Mouse (Mus musculus) spleen, adult 18-20 months (tissue): Measurements from ENCODE around the gene Rerg.

Experiments
- DNase-seq, 2 experiments: peaks; one replicate each; pipeline ENCODE4 v3.0.0; 2022; ENCODE audit warnings: mixed read lengths in 2 of 2

The Rerg gene

DNA sequence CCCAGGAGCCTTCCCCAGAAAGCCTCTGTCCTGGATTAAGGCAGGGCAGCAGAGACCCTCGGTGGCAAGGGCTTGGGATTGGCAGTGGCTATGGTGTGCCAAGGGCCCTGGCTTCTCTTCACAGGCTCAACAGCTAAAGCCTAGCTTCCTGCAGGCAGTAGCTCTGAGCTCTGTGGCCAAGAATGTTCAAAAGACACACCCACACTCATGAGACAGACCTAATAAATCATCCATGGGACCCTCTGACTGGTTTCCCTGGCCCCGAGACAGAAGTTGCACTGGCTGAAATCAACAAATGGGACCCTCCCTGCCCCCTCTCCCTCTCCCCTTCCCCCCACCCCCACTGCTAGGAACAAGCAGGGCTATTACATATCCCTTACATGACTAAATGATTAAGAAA lies 44.1 kb downstream of the Rerg start:
- DNase-seq: no peak

DNA sequence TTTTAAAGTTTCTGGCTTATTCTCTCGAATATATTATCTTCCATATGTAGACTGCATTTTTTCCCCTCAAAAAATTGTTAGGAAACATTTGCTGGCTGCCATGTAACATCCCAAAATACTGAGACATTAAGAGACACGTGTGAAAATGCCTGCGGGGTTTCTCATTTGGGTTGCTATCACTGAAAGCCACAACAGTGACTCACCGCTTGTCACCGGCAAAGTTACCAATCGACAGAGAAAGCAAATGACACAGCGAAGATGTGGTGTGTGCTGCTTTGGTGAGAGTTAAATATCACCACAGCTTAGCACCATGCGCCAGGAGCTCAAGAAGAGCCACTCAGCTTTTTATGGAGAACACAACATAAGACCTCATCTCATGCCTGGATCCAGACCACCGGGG lies 44.9 kb downstream of the Rerg start:
- DNase-seq: no peak

- no peak for DNase-seq
Observed at GRCm38 (mm10) chr6:137125006-137125405, 45.3 kb downstream of the Rerg start.

GRCm38 (mm10) chr6:137116849-137117473 lies 53.3 kb downstream of the Rerg start:
- DNase-seq: no peak

- no peak for DNase-seq
Observed at GRCm38 (mm10) chr6:137114859-137115258, 55.4 kb downstream of the Rerg start.

DNA sequence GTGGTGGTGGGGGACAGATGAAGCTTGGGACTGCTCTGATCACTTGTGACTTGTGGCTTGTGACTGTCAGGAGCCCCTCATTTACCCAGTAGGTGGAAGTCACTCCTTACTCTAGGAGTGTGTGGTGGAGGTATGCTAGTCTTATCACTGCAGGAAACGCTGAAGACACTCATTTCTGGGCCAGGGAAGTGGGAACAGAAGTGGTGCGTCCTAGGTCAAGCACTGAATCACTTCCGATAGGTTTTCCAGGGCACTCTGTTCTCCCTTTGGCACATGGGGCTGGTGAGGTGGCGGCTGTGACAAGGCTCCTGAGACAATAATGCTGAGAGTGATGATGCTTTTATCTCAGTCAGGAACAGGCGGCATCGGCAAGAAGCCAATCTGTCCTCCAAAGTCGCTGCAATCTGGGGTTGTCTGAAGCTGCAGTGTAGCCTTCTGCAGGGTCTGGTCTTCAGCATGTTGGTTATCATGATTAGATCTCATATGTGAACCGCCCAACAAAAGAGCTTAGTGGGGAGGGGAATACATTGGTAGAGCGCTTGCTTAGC lies 59.0 kb downstream of the Rerg start:
- DNase-seq: no peak

DNA sequence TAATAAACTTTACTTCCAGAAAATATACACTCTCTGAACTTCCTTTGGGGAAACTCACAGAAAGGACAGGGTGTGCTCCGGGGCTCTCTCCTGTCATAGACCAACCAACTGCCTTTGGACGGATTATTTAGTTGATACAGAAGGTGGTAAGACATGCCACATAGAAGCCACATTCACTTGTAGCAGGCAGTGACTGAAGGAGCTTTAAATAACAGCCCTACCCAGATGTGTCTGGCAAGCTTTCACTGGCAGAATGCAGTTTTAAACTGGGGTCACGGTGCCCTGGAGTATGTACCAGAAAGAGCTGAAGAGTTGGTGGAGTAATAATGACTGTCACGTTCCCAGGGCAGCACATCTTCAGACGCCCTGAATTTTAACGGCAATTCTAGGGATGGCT lies 59.5 kb downstream of the Rerg start:
- no peak for DNase-seq

DNA sequence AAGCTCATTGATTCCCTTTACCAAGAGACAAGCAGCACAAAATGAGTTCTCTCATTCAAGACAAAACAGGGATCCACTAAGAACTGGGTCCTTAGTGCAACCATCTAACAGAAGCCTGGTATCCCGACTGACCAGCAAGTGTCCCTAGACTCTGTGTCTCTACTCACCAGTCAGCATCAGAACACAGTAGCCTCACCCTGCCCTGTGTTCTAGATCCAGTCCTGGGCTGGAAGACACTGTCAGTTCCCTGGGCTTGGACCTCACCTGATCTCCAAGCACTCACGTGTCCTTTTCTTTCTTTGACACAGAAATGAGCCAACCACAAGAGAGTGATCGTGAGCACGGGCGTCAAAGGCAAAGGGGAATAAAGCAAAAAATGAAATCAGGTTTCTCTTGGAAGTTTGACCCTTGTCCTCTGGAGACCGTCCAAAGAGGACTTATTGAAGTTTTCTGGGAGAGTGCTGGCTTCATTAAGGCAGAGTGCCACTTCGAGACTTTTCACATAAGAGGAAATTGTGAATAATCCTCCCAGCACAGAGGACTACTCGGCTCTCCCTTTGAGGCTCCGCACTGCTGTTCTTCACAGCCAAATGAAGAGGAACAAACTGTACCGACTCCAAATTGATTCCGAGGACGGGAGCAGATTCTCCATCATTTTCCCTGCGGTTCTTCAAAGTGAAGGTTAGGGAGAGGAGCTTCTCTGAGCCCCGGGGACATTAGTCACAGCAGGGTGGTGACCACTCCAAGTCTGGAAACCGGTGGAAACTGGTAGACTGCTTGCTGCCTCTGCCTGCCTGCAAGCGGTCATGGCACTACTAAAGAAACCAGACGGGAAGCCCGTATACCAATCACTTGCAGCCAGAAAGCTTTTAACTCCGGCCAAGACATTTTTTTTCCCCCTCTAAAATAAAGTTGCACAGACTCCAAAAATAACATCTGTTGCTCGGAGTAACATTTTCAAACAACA lies 60.2 kb downstream of the Rerg start:
- DNase-seq: no peak

GRCm38 (mm10) chr6:137105285-137105684 lies 65.0 kb downstream of the Rerg start:
- no peak for DNase-seq

GRCm38 (mm10) chr6:137102662-137103179 lies 67.6 kb downstream of the Rerg start:
- DNase-seq: peak in 1 of 2 experiments; percentile 5

- no peak for DNase-seq
Observed at GRCm38 (mm10) chr6:137101886-137102661, 68.2 kb downstream of the Rerg start.

DNA sequence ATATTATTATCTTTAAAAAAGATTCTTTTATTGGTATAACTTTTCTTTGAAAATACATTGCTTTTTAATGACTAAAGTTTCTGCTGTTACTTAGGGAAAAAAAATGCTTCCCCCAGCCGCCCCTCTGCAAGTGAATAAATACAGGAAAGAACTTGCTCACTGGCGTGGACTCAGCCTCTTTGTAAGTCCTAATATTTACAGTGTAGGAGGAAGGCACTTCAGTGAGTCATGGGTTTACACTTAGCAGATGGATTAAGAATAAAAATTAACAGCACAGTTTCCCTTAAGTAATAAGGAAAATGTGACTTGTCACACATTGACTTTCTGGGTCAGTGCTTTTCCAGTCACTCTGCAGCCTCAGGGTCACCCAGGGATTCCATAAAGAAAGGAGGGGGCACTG lies 70.0 kb downstream of the Rerg start:
- DNase-seq: no peak

DNA sequence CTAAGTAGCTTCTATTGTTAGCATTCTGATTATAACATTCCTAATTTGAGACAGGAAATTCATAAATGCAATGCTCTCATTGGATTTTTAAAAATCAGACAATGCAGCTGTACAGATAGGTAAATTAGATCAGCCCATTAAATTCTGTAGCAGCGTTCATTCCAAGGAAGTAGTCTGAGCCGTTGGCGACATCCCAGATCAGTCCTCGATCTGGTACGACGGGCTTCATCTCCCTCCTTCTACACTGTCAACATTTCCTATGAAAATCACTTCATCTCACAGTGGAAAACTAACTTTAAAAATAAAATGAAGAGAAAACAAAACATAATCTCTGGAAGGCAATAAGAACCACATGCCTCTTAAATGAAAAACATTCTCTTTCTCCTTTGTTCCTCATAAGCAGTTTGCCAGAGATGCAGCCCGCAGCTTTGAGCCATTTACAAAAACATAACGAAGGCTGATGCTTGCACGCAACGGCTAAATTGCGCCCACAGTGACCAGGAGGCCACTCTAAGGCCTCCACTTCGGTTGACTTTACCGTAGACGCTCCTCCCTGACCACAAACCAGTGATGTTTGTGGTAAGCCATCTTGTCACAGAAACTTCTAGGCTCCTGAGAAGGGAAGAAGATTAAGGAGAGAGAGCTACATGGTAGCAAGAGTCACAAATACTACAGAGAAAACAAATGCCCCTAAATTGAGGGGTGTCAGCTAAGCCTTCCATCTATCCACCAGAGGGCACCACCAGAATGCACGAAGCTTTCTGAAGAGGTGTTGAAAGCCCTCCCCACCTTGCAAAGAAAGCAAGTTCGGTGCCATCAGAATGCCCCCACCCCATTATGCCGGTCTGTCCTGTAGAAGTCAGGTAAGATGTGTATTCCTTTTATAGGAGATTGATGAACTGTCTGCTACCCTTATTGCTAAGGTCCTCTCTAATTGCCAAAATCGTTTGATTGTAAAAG lies 71.8 kb downstream of the Rerg start:
- DNase-seq: peak in 1 of 2 experiments; percentile 30

- DNase-seq: no peak
Observed at GRCm38 (mm10) chr6:137094475-137094874, 75.8 kb downstream of the Rerg start.

DNA sequence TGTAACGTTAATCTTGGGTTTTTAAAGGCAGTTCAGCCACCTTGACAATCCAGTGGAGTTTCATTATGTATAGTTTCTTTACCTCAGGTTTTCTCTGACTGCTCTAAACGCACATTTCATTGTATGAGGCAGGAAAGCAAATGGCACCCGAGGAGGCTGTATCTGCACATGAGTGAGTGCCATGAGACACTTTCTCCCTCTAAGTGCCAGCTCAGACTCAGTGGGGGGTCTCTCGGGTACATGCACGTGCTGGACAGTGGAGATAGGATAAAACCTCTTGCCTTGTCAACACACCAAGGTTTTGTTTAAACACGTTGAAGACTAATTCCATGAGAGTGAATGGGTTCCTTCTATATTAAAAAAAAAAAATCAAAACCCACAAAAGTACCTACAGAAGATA lies 81.8 kb downstream of the Rerg start:
- DNase-seq: no peak

- DNase-seq: no peak
Observed at GRCm38 (mm10) chr6:137087956-137088355, 82.3 kb downstream of the Rerg start.

GRCm38 (mm10) chr6:137087470-137087869 lies 82.8 kb downstream of the Rerg start:
- no peak for DNase-seq

- DNase-seq: no peak
Observed at GRCm38 (mm10) chr6:137079701-137080100, 90.6 kb downstream of the Rerg start.

- DNase-seq: no peak
Observed at GRCm38 (mm10) chr6:137076731-137077130, 93.6 kb downstream of the Rerg start.

DNA sequence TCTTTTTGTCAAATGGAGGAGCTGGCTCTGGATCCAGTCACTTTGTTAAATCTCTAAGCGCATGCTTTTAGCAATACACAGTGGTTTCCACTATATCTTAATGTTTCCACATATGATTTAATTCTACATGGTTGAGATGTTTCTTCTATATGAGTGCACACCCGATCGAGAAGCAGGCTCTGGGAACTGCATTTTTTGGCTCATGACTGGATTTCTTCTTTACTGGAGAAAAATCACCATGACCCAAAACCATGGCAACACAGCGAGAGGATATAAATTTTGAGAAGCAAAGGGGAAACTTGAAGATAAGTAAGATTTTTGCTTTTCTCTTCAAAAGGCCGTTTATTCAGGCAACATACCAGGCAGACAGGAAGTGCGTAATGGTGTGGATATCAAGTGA lies 94.1 kb downstream of the Rerg start:
- no peak for DNase-seq

DNA sequence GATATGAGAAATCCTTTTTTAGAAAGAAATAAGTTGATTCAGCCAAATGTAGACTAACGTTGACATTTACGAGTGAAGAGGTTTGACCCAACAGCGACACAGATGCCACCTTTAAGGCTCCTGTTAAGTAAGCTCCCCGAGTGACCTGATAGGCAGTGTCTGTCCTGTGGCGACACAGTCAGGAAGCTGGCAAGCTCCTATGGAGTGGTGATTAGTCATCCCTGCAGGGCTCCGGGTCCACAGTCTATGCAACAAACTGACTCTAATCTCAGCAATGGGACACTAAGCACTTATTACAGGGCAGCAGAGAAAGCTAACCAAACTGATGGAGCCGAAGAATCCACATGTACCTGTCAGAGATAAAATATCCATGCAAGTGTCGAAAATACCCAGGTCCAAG lies 98.0 kb downstream of the Rerg start:
- no peak for DNase-seq

DNA sequence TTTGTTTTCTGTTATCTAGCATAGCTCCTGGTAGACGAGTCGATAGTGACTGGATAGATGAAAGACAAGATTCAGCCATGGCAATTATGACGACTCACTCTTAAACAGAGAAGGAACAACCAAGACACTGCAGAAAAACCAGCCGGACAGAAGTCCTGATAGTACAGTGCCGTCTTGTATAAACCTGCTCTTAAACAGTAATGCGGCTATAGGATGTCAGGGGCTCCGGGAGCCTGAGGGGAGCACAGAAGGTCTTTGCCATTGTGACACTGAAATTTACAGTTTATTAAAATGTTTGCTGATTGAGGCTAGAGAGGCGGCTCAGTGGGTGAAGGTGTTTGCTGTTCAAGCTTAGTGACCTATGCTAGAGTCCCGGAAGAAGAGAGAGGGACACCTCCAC lies 98.8 kb downstream of the Rerg start:
- DNase-seq: no peak
